Mouse (Mus musculus): Measurements from ENCODE around the gene Usp10. TPM values are rescaled to one million over a fixed set of nuclear protein-coding genes. Genes with fewer than 3 reads are reported as not detected.

Gene Usp10
- polyA plus RNA-seq, 1 experiment from 2014 or later: 76.7 TPM

DNA sequence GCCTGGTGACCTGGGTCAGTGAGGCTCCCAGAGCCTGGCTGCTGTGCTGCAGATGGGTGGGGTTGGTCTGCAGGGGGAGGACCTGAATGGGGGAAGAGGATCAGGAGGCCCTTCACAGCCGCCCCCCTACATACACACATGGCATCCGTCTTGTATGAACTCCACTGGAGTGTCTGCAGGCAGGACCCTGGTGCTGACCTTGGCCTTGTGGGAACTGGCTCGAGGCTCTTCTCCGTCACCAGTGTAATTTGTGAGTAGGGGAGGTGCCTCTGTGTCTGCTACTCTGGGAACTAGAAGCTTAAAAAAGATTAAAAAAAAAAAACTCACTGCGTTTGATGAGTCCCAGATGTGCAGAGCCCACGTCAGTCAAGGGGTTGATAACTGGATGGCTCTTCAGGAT lies 84.4 kb downstream of the Usp10 start:
- Histone ChIP-seq H3K4me3 (replicated peaks) (no peak overlapping the region), H3K27me3 (peaks cover 42% of the 10 kb centered on the region)
- ATAC-seq (ENCODE audit: insufficient read depth): no peak

DNA sequence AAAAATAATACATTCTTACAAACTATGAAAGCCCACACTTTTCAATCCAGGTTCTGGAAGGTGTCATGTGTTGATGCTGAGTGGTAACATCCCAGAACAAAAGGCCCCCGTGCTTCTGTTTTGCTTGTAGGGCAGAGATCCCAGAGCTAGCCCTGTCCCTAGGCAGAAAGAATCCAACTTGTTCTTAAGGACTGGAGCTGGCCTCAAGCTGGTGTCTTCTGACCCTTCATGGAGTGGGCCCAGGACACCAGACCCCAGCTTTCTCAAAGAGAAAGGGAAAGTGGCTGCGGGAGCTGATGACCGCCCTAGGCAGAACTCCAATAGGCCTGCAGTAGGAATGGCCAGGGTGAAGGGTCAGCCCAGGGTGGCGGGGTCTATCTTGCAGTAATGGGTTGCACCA lies 87.1 kb downstream of the Usp10 start:
- peaks cover 4% of the 10 kb centered on the region; the same call in 1 of the 2 replicates for H3K4me1 ChIP-seq (replicated peaks)
- H3K4me2 ChIP-seq: no peak overlapping the region
- H3K4me3 ChIP-seq (replicated peaks): no peak overlapping the region
- H3K9me3 ChIP-seq (replicated peaks): no peaks in the 10 kb centered on the region
- H3K27me3 ChIP-seq: peaks cover 20% of the 10 kb centered on the region
- WGBS (ENCODE audit: insufficient replicate concordance): 69% methylated on average over 4 of the region's 4 CpGs
- ATAC-seq (ENCODE audit: insufficient read depth): no peak
- no peak overlapping the region for H3K27ac ChIP-seq (replicated peaks)
- no peaks in the 10 kb centered on the region for H3K36me3 ChIP-seq (replicated peaks)
- no peak overlapping the region for H3K9ac ChIP-seq

More for the DNA sequence above, 84.4 kb downstream of the Usp10 start:
- H3K9me3 ChIP-seq (replicated peaks): no peaks in the 10 kb centered on the region
- no peaks in the 10 kb centered on the region for H3K36me3 ChIP-seq (replicated peaks)
- no peak overlapping the region for H3K27ac ChIP-seq (replicated peaks)
- H3K4me1 ChIP-seq (replicated peaks): peaks cover 7% of the 10 kb centered on the region; the same call in 1 of the 2 replicates
- 55% methylated on average over 6 of the region's 6 CpGs for WGBS (ENCODE audit: insufficient replicate concordance)
- no peak overlapping the region for H3K9ac ChIP-seq
- no peak overlapping the region for H3K4me2 ChIP-seq

DNA sequence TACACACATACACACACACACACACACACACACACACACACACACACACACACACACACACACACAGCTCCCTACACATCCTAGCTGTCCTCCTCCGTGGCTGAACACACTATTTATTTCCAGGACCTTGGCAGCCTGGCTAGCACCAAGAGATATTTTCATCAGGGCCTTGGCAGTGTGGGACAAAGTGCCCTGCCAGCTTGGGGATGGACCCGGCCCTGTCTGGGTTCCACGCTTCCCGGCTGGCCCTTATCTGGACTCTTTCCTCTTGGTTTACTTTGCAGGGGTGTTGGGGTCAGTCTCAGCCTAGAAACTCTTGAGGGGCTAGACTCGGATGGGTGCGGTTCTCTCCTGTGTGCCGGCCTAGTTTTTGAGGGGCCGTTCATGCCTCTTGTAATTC lies 90.3 kb downstream of the Usp10 start:
- no peak overlapping the region for H3K9ac ChIP-seq
- ATAC-seq (ENCODE audit: insufficient read depth): no peak
- no peaks in the 10 kb centered on the region for H3K36me3 ChIP-seq (replicated peaks)
- 53% methylated on average over 8 of the region's 8 CpGs for WGBS (ENCODE audit: insufficient replicate concordance)
- H3K4me2 ChIP-seq: no peak overlapping the region
- H3K27me3 ChIP-seq: no peaks in the 10 kb centered on the region
- no peaks in the 10 kb centered on the region for H3K9me3 ChIP-seq (replicated peaks)
- no peak overlapping the region for H3K27ac ChIP-seq (replicated peaks)
- H3K4me3 ChIP-seq (replicated peaks): no peak overlapping the region
- no peaks in the 10 kb centered on the region for H3K4me1 ChIP-seq (replicated peaks)

DNA sequence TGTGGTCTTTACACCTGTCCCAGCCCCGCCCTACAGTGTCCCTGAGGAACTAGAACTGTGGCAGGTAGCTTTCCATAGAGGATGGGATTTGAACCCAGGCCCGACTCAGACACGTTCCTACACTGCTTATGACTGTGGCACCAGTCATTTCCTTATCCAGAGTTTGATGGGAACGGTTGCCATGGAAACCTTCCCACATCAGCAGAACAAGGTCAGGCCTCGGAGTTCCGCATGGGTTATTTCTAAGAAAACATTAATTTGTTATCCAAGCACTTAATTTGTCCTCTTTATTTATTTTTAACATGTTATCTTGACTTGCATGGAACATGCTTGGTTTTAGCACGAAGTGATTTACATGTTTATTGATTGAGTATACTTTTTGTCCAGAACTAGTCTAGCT lies 91.6 kb downstream of the Usp10 start:
- no peak overlapping the region for H3K9ac ChIP-seq
- H3K4me1 ChIP-seq (replicated peaks): no peaks in the 10 kb centered on the region
- H3K9me3 ChIP-seq (replicated peaks): no peaks in the 10 kb centered on the region
- no peak overlapping the region for H3K4me3 ChIP-seq (replicated peaks)
- WGBS (ENCODE audit: insufficient replicate concordance): 61% methylated on average over 7 of the region's 7 CpGs
- H3K27ac ChIP-seq (replicated peaks): no peak overlapping the region
- H3K36me3 ChIP-seq (replicated peaks): no peaks in the 10 kb centered on the region
- no peak for ATAC-seq (ENCODE audit: insufficient read depth)
- no peak overlapping the region for H3K4me2 ChIP-seq
- 0 out of 2 replicates have a peak, but pooled peaks cover 3% of the 10 kb centered on the region for H3K27me3 ChIP-seq

DNA sequence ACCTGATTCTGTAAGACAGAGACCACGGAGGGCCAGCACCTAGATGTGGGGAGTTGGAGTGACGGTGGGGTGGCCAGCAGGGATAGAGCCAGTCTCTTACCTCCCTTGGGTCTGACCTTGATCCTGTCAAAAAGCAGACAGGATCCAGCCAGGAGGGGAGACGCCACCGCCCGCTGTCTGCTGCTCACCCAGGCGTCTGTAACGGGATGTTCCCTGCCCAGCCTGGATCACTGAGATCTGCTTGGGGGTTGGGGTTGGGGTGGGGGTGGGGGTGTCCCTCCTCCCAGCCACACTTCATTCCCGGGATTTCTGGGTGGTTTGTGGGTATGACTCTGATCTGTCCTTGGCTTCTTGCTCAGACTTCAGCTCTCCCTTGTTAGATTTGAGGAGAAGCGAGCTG lies 92.2 kb downstream of the Usp10 start:
- H3K27me3 ChIP-seq: 0 out of 2 replicates have a peak, but pooled peaks cover 5% of the 10 kb centered on the region
- H3K9me3 ChIP-seq (replicated peaks): no peaks in the 10 kb centered on the region
- no peak overlapping the region for H3K9ac ChIP-seq
- H3K36me3 ChIP-seq (replicated peaks): no peaks in the 10 kb centered on the region
- no peaks in the 10 kb centered on the region for H3K4me1 ChIP-seq (replicated peaks)
- WGBS (ENCODE audit: insufficient replicate concordance): 56% methylated on average over 9 of the region's 9 CpGs
- ATAC-seq (ENCODE audit: insufficient read depth): no peak
- no peak overlapping the region for H3K4me2 ChIP-seq
- H3K4me3 ChIP-seq (replicated peaks): no peak overlapping the region
- H3K27ac ChIP-seq (replicated peaks): no peak overlapping the region

DNA sequence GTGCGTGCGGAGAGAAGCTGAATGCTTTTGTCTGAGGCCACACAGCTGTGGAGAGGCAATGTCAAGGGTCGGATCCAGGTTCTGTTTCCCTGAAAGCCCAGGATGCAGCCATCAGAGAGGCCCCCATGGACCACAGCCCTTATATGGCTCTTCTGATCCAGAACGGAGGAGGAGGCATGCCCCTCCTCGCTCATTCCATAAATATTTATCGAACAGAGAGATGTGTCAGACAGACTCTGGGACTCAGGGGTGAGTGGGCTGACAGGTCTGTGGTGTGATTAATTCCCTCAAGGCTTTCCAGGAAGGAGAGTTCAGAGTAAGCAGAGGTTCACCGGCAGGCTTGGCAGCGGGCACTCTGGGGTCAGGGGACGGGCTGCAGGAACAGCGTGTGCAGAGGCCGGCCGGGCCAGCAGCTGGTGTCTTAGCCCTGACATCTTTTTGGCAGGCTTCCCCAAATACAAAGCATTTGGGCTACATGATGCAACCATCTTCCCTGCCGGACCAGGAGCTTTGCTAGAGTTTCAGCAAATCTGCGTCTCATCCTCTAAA lies 94.1 kb downstream of the Usp10 start:
- ATAC-seq (ENCODE audit: insufficient read depth): no peak
- 58% methylated on average over 14 of the region's 14 CpGs for WGBS (ENCODE audit: insufficient replicate concordance)
- H3K4me3 ChIP-seq (replicated peaks): no peak overlapping the region
- H3K27me3 ChIP-seq: 0 out of 2 replicates have a peak, but pooled peaks cover 5% of the 10 kb centered on the region
- H3K4me2 ChIP-seq: no peak overlapping the region
- no peak overlapping the region for H3K27ac ChIP-seq (replicated peaks)
- H3K36me3 ChIP-seq (replicated peaks): no peaks in the 10 kb centered on the region
- H3K9ac ChIP-seq: no peak overlapping the region
- no peaks in the 10 kb centered on the region for H3K9me3 ChIP-seq (replicated peaks)
- H3K4me1 ChIP-seq (replicated peaks): no peaks in the 10 kb centered on the region

DNA sequence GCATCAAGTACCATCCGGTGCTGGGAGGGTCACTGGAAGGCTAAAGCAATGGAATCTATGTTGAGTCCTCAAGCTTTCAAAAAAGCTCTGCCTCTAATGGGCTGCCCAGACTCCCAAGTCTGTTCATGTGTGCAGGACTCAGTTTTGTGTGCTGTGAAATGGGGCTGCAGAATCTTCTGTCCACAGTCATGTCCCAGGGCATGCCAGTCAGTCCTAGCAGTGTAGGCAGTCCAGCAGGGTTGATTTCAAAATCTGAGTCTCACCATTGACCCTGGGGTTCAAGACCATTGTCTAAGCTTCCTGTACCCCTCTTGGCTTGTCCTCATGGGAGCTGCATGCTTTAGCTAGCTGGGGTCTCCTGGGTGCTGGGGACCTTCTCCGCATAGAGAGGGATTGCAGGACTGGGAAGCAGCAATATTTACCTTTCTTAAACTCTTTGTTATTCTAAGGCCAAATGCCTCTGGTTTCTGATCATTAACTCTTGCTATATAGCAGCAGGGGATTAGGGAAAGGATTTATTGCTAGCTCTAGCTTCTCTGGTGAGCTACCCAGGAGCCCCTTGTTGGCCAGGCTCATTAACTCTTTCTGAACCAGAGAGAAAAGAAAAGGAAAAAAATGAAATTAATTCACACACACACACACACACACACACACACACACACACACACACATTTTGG lies 94.7 kb downstream of the Usp10 start:
- 0 out of 2 replicates have a peak, but pooled peaks cover 5% of the 10 kb centered on the region for H3K27me3 ChIP-seq
- no peak overlapping the region for H3K4me3 ChIP-seq (replicated peaks)
- no peak for ATAC-seq (ENCODE audit: insufficient read depth)

DNA sequence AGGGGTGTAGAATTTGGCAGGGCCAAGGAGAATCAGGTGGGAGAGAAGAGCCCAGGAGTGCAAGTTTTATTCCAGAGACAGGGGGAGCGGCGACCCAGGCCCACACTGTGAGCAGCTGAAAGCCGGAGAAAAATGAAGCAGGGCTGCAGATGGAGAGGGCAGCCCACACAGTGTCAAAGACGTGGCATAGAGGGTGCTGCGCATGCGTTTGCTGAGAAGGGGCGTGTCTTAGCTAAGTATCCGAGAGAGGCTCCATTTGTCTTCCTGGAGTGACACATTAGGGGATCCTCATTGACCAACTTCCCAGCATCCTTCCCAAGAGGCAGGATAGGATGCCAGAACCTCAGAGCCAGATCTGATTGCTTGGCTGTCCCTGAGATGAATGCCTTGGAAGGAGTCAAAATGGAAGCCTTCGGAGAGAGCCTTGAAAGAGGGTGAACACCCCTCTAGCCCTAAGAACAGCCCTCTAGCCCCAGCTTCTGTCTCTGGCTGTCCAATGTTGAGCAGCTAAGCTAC lies 96.5 kb downstream of the Usp10 start:
- H3K27me3 ChIP-seq: 0 out of 2 replicates have a peak, but pooled peaks cover 5% of the 10 kb centered on the region
- ATAC-seq (ENCODE audit: insufficient read depth): no peak
- WGBS (ENCODE audit: insufficient replicate concordance): 39% methylated on average over 9 of the region's 9 CpGs
- H3K9me3 ChIP-seq (replicated peaks): no peaks in the 10 kb centered on the region
- no peak overlapping the region for H3K9ac ChIP-seq
- no peaks in the 10 kb centered on the region for H3K36me3 ChIP-seq (replicated peaks)
- H3K4me2 ChIP-seq: no peak overlapping the region
- no peak overlapping the region for H3K27ac ChIP-seq (replicated peaks)
- H3K4me1 ChIP-seq (replicated peaks): no peaks in the 10 kb centered on the region
- H3K4me3 ChIP-seq (replicated peaks): no peak overlapping the region

More for the DNA sequence above, 94.7 kb downstream of the Usp10 start:
- Histone ChIP-seq H3K4me1 (replicated peaks) (no peaks in the 10 kb centered on the region), H3K4me2 (no peak overlapping the region), H3K27ac (replicated peaks) (no peak overlapping the region), H3K9ac (no peak overlapping the region), H3K36me3 (replicated peaks) (no peaks in the 10 kb centered on the region), H3K9me3 (replicated peaks) (no peaks in the 10 kb centered on the region)
- 76% methylated on average over 2 of the region's 2 CpGs for WGBS (ENCODE audit: insufficient replicate concordance)

Other genes with a start within 250 kb of the Usp10 start
- 2.2 and 2.5 TPM in 2 replicates for gene Wfdc1, start 244.0 kb upstream of the Usp10 start, polyA plus RNA-seq (2015; fragmentation: Nextera tagmentation; extraction: Ambion mirVana)
- gene Atp2c2, start 210.4 kb upstream of the Usp10 start, polyA plus RNA-seq (2015; fragmentation: Nextera tagmentation; extraction: Ambion mirVana): 0.09 and 0.12 TPM in 2 replicates
- 4.1 and 4.6 TPM in 2 replicates for gene Tldc1, start 131.9 kb upstream of the Usp10 start, polyA plus RNA-seq (2015; fragmentation: Nextera tagmentation; extraction: Ambion mirVana)
- 31.9 and 33.3 TPM in 2 replicates for gene Cotl1, start 69.8 kb upstream of the Usp10 start, polyA plus RNA-seq (2015; fragmentation: Nextera tagmentation; extraction: Ambion mirVana)
- 3.9 and 4.3 TPM in 2 replicates for gene Klhl36, start 48.1 kb upstream of the Usp10 start, polyA plus RNA-seq (2015; fragmentation: Nextera tagmentation; extraction: Ambion mirVana)
- 3.0 TPM in 1 of 2 replicates, not detected in the other for gene Gm20388, start 481 bp downstream of the Usp10 start, polyA plus RNA-seq (2015; fragmentation: Nextera tagmentation; extraction: Ambion mirVana)
- gene Crispld2, start 82.1 kb downstream of the Usp10 start, polyA plus RNA-seq (2015; fragmentation: Nextera tagmentation; extraction: Ambion mirVana): 1.3 and 2.1 TPM in 2 replicates
- gene Zdhhc7, start 191.1 kb downstream of the Usp10 start, polyA plus RNA-seq (2015; fragmentation: Nextera tagmentation; extraction: Ambion mirVana): 13.9 and 17.2 TPM in 2 replicates
- gene 6430548M08Rik, start 203.8 kb downstream of the Usp10 start, polyA plus RNA-seq (2015; fragmentation: Nextera tagmentation; extraction: Ambion mirVana): 2.8 and 3.4 TPM in 2 replicates